Mouse (Mus musculus) ovary, postnatal 14 days (tissue): ENCODE results near the gene Ppm1h.

ENCODE experiments used
- DNase-seq: peaks from one replicate; pipeline ENCODE4 v3.0.0; 2022; ENCODE audit warnings: low spot score

The Ppm1h gene

DNA sequence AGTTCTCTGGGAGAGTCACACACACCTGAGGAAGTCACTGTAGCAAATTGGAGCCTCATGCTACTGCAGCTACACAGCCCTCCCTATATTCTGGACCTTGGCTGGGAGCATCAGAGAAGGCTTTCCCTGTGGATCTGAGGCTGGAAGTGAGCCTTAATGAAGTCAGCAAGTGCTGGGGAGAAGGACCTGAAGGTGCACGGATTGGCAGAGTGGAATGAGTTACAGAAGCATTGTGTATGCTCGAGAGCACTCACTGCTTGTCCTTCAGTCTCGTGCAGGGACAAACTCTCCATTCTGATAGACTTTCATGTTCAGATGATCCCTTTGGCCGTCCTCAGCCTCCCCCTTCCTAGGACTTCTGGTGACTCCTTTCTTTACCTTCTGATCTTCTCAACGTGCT lies 26.3 kb downstream of the Ppm1h start:
- DNase-seq: no peak

DNA sequence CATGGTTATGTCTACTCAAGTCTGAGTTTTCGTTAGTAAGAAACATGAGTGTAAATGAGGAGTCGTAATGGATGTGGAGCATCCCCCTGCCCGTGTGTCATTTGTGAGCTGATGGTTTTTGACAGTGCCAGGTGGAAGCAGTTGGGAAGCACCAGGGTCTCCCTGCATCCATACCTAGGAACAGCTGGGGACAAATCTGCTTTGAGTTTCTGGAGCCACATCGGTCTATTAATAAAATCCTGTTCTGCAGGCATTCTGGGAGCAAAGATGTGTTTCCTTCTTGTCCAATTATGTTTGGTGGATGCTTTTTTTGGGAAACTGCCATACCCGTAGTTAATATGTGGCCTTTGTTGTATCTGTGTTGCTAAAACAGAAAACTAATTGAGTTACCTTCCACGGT lies 26.9 kb downstream of the Ppm1h start:
- no peak for DNase-seq

DNA sequence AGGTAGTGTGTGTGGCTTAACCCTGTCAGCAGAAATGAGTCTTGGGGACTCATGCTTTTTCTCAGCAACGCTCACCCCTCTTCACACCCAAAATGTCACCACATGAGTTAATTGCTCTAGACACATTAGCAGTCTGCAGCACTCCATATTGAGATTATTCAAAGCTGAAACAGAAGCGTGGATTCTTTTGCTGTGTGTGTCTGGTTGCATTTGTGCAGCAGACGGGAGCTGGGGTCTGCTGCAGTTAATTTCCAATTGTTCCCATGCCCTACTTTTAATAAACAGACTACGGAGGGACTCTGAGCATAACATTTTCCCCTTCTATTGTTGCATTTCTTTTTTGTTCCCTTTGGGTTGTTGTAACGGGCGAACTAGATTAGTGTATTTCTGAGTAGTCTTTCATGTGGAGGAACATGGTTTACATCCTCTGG lies 32.8 kb downstream of the Ppm1h start:
- no peak for DNase-seq

DNA sequence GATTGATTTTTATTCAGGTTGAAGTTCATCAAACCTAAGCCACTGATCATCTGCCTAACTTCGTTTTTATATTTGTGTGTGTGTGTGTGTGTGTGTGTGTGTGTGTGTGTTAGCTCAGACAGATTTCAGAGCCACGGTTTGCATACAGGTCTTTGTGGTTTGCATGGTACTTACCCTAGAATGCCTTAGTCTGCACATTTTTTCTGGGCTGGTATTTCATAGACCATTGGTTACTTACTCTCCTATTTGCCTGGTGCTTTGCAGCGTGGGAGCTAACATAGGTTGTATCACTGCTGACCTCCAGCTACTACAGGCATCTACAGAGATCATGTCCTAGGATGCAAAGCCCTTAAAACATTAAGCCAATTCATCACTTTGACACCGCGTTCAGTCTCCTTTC lies 33.7 kb downstream of the Ppm1h start:
- no peak for DNase-seq

DNA sequence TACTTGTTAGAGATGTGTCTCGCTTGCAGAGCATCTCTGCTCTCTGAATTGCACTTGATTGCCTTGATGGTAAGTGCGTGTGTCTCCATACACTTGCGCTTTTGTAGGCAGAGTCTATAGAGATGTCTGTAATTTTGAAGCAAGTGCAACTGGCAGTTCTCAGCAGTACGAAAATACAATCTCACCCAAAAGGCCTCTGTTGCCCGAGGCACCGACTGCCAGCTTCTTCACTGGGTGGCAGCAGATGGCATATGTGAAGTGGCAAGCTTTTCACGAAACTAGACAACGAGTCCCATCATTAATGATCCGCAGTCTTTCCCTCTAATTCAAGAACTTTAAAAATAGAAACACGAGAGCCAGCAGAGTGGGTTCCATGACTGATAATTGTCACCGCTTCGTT lies 37.3 kb downstream of the Ppm1h start:
- no peak for DNase-seq

DNA sequence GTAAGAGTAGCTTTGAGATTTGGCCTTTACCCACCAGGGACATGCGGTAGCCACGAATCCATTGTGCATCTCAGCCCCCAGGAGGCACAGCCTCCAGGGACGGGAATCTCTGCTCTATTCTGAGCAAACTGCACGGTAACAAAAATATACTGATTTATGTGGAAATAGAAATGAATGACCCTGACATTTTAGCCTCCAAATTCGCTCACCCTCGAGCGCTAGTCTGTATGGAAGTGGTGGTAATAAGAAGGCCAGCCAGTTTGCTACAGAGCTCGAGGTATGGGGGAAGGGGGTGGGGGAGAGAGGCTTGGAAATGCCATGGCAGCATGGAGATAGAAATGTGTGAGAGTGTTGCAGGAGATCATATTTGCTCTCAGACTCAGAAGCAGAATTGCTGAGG lies 37.7 kb downstream of the Ppm1h start:
- DNase-seq: no peak

DNA sequence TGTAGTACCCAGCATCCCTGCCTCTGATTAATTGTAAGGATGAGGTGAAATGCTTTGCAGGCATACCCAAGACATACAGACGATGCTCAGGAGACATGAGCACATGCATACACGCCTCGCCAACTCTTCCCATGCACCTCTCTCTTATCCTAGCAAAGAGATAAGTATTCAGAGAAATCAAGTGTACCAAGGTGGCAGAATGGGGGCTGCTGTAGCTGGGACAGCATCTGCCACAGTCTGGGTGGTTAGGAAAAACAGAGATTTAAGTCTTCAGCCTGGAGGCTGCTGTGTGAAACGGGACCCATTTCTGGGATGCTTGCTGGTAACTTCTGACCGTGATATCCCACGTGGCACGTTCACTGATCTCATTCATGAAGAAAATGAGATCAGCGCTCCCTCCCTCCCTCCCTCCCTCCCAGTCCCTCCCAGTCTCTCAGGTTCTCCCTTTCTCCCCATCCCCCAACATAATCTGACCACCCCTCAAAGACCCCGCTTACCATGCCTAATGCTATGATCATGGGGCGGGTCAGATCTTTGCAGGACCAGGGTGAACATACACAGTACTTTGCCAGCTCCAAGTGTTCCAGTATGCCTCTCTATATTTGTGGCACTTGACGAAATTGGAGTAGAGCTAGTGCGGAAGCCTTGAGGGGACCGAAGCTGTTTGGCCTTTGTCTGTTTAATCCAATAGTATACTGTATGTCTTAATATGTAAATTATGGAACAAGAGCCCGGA lies 38.3 kb downstream of the Ppm1h start:
- no peak for DNase-seq

DNA sequence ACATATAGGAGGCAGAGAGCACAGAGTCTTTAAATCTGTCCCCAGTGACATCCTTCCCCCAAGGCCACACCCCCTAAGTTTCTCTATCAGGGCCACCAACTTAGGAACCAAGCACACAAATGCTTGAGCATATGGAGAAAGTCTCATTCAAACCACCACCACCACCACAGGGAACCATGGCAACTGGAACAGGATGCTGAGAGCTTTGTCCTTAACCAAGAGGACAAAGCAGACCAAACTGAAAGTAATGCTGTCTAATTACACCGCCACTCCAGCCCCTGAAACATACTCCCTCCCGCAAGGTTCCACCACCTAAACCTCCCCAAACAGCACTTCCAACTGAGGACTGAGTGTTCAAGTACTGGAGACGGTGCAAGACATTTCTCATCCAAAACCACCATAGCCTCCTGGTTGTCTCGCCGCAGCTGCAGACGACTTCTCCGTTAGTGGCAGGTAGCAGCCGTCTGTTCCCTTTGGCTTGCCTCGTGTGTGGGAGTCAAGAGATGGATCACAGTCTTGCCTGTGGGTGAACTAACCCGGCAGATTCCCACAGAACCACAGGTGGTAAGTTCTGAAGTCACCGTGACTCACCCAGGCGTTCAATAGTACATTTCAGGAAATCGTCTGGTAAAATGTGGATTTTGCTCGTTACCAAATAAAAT lies 39.3 kb downstream of the Ppm1h start:
- DNase-seq: no peak

DNA sequence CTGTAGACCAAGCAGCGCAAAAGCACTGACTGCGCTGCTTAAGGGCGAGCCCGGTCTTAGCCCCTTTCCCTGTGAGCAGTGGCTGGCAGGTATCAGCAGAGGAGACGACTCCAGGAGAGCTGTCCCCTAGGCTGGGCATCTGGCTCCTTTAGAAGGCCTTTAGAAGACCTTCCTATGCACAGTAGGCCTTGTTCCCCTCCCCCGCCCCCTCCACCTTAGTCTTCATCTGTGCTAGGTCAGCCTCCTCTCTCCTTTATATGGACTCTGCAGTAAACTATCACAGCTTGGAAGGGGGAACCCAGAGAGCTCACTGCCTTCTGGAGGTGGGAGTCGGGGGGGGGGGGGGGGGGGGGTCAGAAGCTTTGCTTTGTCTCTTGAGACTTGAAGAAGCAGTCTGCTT lies 40.4 kb downstream of the Ppm1h start:
- DNase-seq: no peak

DNA sequence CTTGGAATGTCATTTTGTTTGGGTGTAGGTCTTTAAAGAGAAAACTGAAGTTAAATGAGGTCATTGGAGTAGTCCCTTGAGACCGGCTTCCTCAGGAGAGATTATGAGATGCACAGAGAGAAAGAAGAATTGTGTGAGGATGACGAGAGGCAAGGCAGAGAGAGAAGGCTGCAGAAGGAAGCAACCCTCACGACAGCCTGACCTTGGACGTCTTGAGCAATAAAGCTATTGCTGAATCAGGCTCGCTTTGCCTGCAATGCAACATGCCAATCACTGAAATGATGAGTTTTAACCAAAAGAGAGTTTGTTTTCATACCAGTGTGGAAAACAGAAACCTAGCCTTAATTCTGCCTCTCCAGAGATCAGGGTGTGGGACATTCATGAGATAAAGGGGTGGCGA lies 43.5 kb downstream of the Ppm1h start:
- DNase-seq: no peak

DNA sequence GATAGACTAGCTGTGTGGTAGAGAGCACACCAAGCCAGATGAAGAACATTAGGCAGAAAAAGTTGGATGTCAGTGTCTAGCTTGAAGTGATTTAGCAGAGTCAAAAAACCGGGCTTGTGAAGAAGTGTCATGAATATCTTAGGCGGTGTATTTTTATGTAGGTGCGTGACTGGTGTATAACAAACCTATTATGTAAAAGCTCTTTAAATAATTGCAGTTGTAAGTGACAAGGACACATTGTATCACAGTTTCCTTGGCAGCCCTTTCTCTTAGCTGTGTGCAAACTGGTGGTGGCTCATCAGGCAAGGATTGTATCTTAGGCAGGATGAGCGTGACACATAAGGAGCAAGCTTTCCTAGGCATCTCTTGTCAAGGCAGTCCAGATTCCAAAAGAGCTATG lies 46.1 kb downstream of the Ppm1h start:
- no peak for DNase-seq

DNA sequence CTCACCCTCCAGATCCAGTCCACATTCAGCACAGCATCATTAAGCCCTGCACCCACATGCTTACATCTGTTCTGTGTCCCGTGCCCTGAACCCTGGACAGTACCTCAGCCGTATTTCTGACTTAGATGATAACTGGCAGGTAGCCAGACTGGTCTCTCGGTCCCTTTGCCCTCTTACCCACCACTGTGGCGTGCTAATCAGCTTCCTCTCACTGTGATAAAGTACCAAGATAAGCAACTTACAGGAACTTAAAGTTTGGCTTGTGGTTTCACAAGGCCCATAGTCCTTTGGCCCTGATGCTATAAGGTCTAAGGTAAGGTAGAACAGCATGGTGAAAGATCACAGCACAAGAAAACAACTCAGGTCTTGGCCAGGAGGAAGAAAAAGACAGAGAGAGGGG lies 48.7 kb downstream of the Ppm1h start:
- DNase-seq: no peak

DNA sequence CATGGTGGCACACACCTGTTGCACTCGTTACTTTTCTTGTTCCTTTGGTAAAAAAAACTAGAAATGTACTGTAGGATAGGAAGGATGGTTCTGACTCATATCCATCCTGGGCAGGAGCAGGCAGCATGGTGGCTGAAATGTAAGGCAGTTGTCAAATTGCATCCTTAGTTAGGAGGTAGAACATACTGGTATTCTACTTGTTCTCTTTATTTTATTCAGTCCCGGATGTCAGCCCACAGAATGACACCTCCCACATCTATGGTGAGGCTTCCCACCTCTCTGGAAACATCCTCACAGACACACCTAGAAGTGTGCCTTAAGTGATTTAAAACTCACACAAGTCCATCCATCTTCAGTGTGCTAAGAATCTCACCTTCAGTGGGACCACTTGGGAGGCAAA lies 49.6 kb downstream of the Ppm1h start:
- DNase-seq: no peak

DNA sequence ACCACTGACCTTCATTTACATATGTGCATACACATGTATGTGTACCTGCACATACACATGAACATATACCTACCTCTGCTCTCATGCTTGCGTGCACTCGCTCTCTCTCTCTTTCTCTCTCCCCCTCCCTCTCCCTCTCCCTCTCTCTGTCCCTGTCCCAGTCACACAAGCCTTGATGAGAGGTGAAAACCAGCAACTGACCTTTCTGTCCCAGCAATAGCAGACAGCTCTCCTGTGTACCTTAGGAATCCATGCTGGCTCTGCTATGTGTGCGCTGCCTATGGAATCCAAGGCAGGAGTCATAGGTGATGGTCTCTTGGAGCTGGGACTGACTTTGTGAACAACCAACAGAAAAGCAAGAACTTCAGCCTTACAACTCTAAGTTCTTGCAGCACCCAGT lies 53.6 kb downstream of the Ppm1h start:
- no peak for DNase-seq

DNA sequence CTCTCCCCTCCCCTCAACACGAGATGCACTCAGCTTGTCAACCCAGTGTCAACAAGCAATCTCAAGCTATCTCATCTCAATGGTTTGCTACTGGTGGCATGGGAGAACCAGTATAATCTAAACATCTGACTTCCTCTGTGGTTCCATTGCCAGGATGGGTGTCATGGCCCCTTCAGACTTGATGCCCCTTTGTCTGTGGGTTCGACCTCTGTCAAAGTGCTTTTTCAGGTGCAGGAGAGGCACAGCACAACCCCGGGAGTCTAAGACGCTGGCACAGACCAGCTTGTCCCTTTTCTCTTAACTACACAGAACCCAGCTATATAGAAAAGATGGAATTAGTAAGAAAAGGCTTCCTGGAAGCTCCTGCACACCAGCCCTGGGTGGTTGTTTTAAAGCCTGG lies 56.0 kb downstream of the Ppm1h start:
- no peak for DNase-seq

DNA sequence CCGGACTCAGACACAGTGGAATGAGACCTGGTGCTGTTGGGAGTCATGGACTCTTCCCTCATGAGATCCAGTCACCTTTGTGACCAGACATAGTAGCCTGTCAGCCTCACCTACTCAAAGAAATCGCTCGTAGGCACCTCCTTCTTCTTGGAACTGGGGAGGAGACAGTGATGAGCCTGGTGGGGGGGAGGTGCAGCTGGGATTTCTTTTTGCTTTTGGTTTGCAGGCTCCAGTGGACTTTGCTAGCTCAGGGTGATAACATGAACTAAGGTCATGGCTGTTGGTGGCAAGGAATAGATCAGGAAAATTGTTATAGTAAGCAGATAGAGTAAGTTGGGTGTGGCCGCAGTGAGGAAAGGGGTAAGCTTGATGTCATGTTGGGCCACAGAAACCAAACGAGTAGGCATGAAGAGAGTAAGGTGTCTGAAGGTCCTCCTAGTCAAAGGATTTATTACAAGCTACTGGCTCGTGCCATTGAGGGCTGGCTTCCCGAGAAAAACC lies 56.8 kb downstream of the Ppm1h start:
- no peak for DNase-seq

DNA sequence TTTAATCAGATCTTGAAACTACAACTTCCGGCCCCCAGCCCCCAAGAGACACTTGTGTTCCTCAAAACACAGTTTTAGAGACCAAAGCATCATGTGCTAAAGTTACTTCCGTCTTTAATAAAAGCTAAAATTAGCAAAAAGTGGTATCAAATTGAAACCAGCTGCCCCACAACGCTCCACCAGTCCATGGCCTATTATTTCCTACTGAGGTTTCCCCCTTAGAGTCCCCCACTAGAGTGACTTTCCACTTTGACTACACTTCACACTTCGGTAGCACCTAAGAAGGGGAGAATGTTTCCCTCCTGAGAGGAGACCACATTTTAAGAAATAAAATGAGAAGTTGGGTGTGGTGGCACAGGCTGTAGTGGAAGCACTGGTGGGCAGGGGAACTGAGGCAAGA lies 58.3 kb downstream of the Ppm1h start:
- no peak for DNase-seq

DNA sequence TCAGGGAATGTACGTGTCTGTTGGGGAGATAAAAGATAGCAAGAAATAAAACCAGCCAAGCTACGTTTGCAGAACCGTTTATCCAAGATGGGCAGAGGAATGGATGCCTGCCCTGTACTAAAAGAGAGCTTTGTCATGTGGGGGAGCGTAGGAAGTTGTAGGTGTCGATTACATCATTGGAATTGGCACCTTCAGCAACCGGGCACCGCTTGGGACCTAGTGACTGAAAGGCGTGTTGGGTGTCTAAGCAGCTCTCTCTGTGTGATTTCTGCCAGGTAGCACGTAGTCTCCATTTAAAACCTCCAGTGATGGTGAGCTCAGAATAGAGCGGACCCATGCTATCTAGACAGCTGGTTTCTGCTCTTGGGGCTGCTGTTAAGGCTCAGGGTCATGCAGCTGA lies 60.0 kb downstream of the Ppm1h start:
- DNase-seq: no peak

DNA sequence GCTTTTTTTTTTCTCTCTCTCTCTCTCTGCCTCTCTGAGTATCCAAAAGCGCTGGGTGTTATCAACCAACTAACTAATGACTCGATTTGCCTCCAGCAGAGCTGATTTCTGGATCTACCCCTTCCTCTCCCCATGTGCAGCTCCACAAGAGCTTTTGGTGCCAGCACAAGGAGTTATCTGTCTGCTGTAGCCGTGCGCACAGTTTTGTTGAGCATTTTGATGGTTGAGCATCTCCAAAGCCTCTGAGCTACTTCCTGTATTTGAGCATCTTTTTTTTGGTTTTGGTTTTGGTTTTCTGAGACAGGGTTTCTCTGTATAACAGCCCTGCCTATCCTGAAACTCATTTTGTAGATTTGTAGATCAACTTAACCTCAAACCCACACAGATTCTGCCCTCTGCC lies 60.5 kb downstream of the Ppm1h start:
- DNase-seq: no peak

DNA sequence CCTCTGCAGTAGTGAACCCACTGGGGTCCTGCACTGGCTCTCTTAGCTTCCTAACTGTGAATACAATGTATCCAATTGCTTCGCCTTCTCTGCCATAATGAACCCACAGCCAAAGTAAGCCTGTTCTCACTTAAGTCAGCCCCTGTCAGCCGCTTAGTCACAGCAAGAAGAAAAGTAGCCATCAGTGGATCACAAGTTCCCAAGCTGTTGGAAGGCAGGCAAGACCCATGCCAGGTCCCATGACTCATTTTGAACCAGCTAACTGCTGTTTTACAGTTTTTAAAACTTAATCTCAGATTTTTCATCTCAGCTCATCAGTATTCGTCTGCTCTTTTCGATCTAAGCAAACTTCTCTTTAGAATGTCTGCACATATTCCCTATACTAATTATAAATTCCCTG lies 61.6 kb downstream of the Ppm1h start:
- no peak for DNase-seq

DNA sequence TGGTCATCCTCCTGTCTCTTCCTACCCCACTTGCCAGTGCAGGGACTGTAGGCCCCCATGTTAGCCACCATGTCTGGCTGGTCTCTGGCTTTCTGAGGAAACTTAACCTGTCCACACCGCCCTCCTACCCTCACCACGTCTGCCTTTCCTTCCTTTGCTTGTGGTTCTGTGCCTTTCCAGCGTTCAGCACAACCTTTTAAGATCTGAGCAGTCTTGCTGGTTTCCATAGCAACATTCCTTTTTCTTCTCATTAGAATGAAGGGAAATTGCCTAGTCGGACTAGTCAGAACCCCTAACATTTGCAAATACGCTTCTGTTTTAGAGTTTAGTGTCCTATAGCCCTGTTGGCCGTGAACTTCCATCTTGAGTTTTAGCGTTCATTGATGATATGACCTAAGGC lies 62.6 kb downstream of the Ppm1h start:
- no peak for DNase-seq

DNA sequence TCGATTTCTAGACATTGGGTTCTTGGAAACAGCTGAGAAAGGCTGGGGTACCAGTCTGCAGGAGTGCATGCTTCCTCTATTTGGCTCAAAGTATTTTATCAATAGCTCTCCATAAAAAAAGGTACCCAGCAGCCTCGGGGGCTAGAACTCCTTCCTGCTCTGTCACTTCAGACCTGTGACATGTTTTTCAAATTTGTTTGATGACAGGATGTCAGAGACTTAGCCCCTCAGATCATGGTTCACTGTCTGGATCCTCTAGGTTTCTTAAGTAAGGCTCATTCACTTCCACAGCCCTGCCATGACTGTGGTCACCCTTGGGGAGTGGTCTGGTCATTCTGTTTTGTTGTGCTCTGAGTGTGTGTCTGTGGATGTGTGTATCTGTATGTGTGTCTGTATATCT lies 63.6 kb downstream of the Ppm1h start:
- no peak for DNase-seq

DNA sequence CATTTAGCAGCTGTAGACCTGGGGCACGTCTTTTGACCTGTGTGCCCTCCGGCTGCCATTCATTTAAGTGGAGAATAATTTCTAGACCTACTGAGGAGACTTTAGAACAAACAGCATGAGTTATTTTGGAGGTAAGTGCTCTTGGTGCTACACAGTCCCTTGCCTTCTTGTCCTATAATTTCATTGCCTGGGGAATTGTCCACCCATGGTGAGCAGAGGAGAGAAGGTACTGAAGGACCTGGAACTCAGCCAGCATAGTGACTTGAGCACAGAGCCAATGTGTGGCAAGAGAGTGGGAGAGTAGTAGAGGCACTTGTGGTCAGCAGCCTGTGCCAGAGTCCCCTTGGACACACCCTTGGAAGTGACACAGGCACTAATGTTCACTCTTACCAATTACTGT lies 64.8 kb downstream of the Ppm1h start:
- no peak for DNase-seq

DNA sequence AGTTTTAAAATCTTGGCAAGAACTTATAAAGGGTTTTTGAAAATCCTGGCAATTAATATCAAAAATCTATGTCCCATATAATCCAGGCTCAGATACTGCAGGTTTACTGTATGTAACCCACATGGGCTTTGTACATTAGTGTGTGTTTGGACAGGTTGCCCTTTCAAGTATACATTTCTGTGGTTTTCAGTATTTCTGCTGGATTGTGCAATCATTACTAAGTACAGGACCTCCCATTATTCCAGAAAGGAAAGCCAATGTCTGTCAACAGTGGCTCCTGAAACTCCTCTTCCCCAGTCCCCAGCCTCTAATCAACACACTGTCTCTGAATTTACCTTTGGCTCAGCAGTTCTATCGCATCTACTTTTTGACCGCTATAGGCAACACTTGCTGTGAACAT lies 66.4 kb downstream of the Ppm1h start:
- DNase-seq: no peak
